Mouse (Mus musculus) spleen, embryonic (tissue): Measurements from ENCODE around the gene Zfp428.

ENCODE experiments used
- CTCF ChIA-PET: fragments of 350-600 bp; sonication (Branson Sonifier 250); formaldehyde crosslinking; loops from one replicate; lab custom pipeline; 2022; lab: Charles Lee

Zfp428 gene

DNA sequence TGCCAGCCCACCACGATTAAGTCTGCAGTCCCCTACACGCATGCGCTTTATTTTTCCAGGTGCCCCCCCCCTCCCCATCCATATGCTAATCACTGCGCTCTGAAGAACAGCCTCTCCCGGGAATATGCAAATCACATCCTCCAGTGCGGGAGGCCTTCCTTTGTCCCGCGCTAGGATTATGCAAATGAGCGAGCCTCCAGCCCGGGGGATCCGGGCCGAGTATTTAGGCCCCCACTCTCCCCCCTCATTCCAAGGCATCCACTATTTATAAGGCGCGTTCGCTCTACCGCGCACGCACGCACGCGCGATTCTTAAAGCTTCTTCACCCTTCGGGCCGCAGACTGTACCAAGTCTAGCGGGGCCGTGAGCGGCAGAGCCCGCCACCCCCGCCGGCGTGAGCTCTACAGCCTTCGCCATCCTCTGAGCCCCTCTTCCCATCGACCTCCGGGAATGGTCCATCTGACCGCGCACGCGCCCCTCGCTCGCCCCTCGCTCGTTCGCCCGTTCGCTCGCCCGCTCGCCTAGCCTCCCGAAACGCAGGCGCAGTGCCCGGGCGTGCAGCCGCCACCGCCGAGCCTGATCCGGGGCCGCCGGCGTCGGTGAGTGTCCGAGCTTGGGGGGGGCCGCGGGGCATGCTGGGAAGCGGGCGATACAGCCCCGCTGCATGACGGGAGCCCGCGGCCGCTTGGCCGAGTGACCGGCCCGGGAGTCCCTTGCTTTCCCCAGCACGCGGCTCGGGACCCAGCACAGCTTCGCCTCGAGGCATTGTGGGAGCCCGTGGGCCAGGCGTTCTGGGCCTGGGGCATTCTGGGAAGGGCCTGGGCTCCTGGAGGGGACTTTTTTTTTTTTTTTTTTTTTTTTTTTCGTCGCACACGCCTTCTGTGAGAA is at the start of gene Zfp428:
TSS of gene Zfp428 (plus strand) at position 169 of the 888 bp plus-strand sequence.
- CTCF ChIA-PET = interaction anchor here (0.6 to 1.0 kb wide), 5 partner anchors 12 to 57 kb away, joined by 3 to 15 read pairs (median 4); no protein-coding TSS in a partner anchor

GRCm38 (mm10) chr7:24457726-24458370 is 49.0 kb upstream of the Zfp428 start:
- CTCF ChIA-PET = interaction anchor here (0.7 to 1.5 kb wide), 5 partner anchors 10 to 44 kb away, joined by 3 to 13 read pairs (median 8); no protein-coding TSS in a partner anchor

GRCm38 (mm10) chr7:24459440-24459839 is 47.4 kb upstream of the Zfp428 start:
- CTCF ChIA-PET = interaction anchor here (0.6 to 1.4 kb wide), 3 partner anchors 8 to 15 kb away, joined by 3 to 6 read pairs (median 3); no protein-coding TSS in a partner anchor

- CTCF ChIA-PET = interaction anchor here (1.0 to 1.4 kb wide), 2 partner anchors 9 kb away, joined by 3 to 6 read pairs; no protein-coding TSS in a partner anchor
Measured at GRCm38 (mm10) chr7:24459843-24460242, 47.0 kb upstream of the Zfp428 start.

DNA sequence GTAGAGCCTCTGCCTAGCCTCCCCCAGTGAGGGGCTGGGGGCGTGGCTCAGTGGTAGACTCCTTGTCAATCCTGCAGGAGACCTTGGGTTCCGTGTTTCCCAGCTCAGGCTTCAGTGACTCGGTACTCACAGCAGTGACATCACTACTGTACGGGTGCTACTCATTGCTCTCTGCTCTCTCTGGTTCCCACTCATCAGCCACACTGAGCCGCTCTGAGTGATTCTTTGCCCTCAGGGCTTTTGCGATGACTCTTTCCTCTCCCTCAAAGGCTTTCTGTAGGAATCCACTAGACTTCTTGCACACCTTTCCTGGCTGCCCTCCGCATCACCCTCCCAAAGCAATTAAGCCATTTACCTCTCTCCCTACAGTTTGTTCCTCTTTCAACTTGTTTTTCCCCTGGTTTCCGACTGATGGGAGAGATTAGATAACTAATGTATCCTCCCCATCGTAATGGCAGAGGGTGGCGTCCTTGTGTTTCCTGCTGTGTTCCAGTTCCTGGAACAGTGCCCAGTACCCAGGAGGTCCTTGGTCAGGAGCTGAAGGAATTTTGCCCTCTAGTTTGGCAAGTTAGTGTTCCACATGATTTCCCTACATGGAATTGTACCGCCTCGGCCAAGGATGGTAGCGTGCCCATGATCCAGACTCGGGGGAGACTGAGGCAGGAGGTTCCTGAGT is 45.3 kb upstream of the Zfp428 start:
- CTCF ChIA-PET = interaction anchor here (0.6 to 1.8 kb wide), 5 partner anchors 12 to 46 kb away, joined by 3 to 15 read pairs (median 4); no protein-coding TSS in a partner anchor

- CTCF ChIA-PET = interaction anchor here (0.6 to 1.6 kb wide), 7 partner anchors 11 to 196 kb away, joined by 3 to 15 read pairs (median 4); no protein-coding TSS in a partner anchor
Measured at GRCm38 (mm10) chr7:24462388-24463319, 44.2 kb upstream of the Zfp428 start, which contains the start of gene Plaur. Gene Plaur, plus strand, starts transcription at chr7:24462484.

DNA sequence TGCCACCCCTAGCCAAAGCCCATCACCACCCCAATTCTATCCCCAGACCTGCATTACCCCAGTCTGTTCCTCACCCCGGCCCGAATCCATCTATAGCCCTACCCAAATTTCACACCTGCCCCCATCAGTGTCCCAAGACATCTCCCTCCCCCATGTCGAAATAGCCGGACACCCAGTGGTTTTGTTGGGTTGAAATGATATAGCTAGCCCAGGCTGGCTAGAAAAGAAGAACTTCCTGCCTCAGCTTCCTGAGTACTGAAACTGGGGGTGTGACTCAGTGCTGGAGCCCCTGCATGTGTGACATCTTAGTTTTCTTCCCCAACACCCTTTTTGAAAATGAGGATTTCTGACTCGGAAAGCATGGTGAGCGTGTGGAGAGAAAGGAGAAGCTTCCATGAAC is 40.0 kb upstream of the Zfp428 start:
- CTCF ChIA-PET = interaction anchor here (1.2 to 1.7 kb wide), 2 partner anchors 25 to 35 kb away, joined by 3 to 8 read pairs; no protein-coding TSS in a partner anchor

DNA sequence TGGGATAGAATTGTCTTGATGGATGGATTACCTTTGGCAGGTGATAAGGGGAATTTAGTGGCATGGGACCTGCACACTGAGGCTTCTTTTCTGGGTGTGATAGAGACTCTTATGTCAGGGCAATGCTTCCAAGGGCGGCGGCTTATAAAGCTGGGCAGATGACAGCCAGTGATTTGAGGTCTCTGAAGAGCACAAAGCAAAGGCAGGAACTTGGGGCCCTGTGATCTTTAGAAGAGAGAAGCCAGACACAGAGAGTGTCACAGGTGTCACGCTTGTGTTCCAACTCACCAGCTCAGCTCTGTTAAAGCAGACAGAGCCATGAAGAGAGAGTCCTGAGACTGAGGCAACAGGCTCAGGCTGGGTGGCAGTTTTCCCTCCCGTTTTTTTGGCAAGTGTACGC is 38.9 kb upstream of the Zfp428 start:
- CTCF ChIA-PET = interaction anchor here (0.5 to 1.7 kb wide), 8 partner anchors 8 to 789 kb away, joined by 3 to 7 read pairs (median 3); partner anchors contain the start of gene Irgc1

DNA sequence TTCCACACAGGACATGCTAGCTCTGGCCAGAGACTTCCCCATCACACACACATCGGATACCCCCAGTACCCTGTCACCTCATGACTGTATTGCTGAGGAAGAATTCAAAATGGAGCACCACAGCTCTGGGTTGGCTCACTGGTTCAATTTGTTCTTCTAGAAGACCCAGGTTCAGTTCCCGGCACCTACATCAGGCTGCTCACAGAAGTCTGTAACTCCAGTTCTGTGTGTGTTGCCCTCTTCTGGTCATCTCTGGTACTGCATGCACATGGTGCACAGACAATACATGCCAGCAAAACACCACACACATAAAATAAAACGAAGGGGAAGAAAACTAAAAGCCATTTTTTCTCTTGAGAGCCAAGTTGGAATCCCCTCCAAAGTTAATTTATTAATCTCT is 37.7 kb upstream of the Zfp428 start:
- CTCF ChIA-PET = interaction anchor here (1.0 to 1.7 kb wide), 3 partner anchors 9 to 45 kb away, joined by 3 to 5 read pairs (median 3); partner anchors contain the start of gene Irgc1

DNA sequence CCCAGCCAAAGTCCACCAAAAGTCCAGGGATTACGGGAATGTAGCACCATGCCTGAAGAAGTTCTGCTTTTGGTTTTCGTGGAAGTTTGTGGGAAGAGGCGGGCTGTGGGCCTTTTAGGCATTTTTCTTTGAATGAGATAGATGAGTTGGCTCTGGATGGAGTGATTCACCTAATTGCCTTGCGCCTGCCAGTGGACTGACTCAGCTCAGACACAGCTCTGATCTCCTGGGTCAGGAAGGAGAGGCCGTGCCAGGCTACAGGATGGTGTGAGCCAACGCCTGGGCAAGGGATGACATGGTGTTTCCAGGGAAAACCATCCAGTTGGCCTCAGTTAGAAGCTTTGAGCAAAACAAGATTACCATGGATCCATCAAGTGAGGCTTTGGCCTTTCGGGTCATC is 36.5 kb upstream of the Zfp428 start:
- CTCF ChIA-PET = interaction anchor here (1.4 kb wide), 1 partner anchor 18 kb away, joined by 3 read pairs; the partner anchor contains the start of gene Irgc1

GRCm38 (mm10) chr7:24472442-24472841 is 34.4 kb upstream of the Zfp428 start:
- CTCF ChIA-PET = interaction anchor here (0.6 to 3.9 kb wide), 4 partner anchors 25 to 170 kb away, joined by 3 to 24 read pairs (median 8); no protein-coding TSS in a partner anchor

GRCm38 (mm10) chr7:24472937-24473336 is 33.9 kb upstream of the Zfp428 start:
- CTCF ChIA-PET = interaction anchor here (0.6 to 3.9 kb wide), 5 partner anchors 20 to 169 kb away, joined by 3 to 24 read pairs (median 5); partner anchors contain the start of gene Irgc1

- CTCF ChIA-PET = interaction anchor here (0.5 to 3.9 kb wide), 8 partner anchors 12 to 74 kb away, joined by 3 to 24 read pairs (median 7); partner anchors contain the start of genes Irgc1 and Plaur
Measured at GRCm38 (mm10) chr7:24473913-24474529, 32.8 kb upstream of the Zfp428 start.

- CTCF ChIA-PET = interaction anchor here (3.9 kb wide), 1 partner anchor 27 kb away, joined by 24 read pairs; no protein-coding TSS in a partner anchor
Measured at GRCm38 (mm10) chr7:24474811-24475506, 31.8 kb upstream of the Zfp428 start.

DNA sequence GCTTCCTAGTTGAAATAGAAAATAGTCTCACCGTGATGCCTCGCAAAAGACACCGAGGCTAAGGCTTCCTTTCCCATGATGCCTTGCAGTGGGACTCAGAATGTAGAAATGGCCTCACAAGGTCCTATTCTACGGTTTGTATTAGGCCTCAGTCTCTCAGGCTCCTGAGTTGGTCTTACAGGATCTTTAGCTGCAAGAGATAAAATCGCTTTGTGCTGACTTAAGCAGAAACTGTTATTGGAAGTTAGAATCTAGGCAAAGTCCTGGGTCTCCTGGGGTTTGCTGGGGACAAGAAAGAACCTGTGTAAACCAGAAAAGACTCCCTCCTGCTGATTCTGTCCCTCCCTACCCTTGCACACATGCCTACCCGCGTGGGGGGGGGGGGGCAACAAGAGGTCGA is 30.5 kb upstream of the Zfp428 start:
- CTCF ChIA-PET = interaction anchor here (0.6 kb wide), 1 partner anchor 47 kb away, joined by 3 read pairs; no protein-coding TSS in a partner anchor

GRCm38 (mm10) chr7:24476856-24477255 is 29.9 kb upstream of the Zfp428 start:
- CTCF ChIA-PET = interaction anchor here (0.5 kb wide), 1 partner anchor 21 kb away, joined by 12 read pairs; no protein-coding TSS in a partner anchor

GRCm38 (mm10) chr7:24478911-24479310 is 27.9 kb upstream of the Zfp428 start:
- CTCF ChIA-PET = no interaction called here

DNA sequence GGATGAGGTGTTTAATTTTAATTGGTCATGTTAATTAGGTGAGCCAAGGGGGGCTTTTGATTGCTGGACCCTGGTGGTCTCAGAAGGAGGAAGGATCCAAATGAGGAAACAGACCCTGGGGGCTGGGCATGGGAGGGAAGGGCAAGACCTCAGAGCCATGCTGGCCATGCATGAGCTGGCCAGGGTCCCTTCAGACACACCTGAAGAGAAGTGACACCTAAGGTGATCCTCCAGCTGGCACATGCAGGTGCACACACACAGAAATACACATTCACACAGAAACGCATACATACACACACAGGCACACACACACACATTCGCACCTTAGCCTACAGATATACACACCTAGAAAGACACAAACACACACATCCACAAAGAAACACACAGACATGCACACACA is 27.1 kb upstream of the Zfp428 start:
- CTCF ChIA-PET = no interaction called here
